Mouse (Mus musculus) stomach, embryonic 16.5 days (tissue): ENCODE results near the gene Gpbar1. TPM values are rescaled to one million over a fixed set of nuclear protein-coding genes. Genes with fewer than 3 reads are reported as not detected.

Source experiments
- ATAC-seq: fragments of 200-750 bp; cut with Nextera tagmentation; 2 replicates; pipeline ENCODE4 v1.8.0; 2017; ENCODE audit warnings: moderate number of reproducible peaks, moderate TSS enrichment; ENCODE audit not compliant: insufficient read depth, low FRiP score
- H3K27ac ChIP-seq: fragments of 300-500 bp; sonication (generic); 2 replicates; pipeline ENCODE4 v1.5.1; 2014; ENCODE audit warnings: low read length
- H3K27me3 ChIP-seq: fragments of 300-500 bp; sonication (generic); 2 replicates; pipeline ENCODE4 v1.6.1; 2014; ENCODE audit warnings: low read length, control low read depth, mixed read lengths; ENCODE audit not compliant: control insufficient read depth, insufficient read depth
- H3K36me3 ChIP-seq: fragments of 300-500 bp; sonication (generic); 2 replicates; pipeline ENCODE4 v1.6.1; 2014; ENCODE audit warnings: low read length; ENCODE audit not compliant: control insufficient read depth, insufficient read depth
- H3K4me1 ChIP-seq: fragments of 300-500 bp; sonication (generic); 2 replicates; pipeline ENCODE4 v1.6.1; 2014; ENCODE audit warnings: low read length, control low read depth, mixed read lengths; ENCODE audit not compliant: control insufficient read depth, insufficient read depth
- H3K4me2 ChIP-seq: fragments of 300-500 bp; sonication (generic); 2 replicates; pipeline ENCODE4 v1.6.1; 2014; ENCODE audit warnings: low read depth, low read length, mixed read lengths
- H3K4me3 ChIP-seq: fragments of 300-500 bp; sonication (generic); replicated peaks from 2 replicates; pipeline ENCODE4 v1.5.1; 2014; ENCODE audit warnings: mild to moderate bottlenecking, low read length
- H3K9ac ChIP-seq: fragments of 300-500 bp; sonication (generic); 2 replicates; pipeline ENCODE4 v1.6.1; 2014; ENCODE audit warnings: low read length
- H3K9me3 ChIP-seq: fragments of 300-500 bp; sonication (generic); replicated peaks from 2 replicates; pipeline ENCODE4 v1.6.1; 2016; ENCODE audit warnings: low read length, control low read depth; ENCODE audit not compliant: control insufficient read depth
- WGBS: fragments of 180-500 bp; shearing (Covaris S2); extraction: QIAGEN DNeasy Blood & Tissue Kit; methylation state at CpG from one replicate; pipeline ENCODE4 v1.1.7; 2014; 5-methylcytosine and 5-hydroxymethylcytosine counted together
- polyA plus RNA-seq: library from polyadenylated mRNA; unstranded; fragments of >200 nt; fragmentation: Nextera tagmentation; extraction: Ambion mirVana; gene quantifications from 2 replicates; pipeline ENCODE4 v1.2.1, GENCODE M21; 2015

The Gpbar1 gene
- 1.0 and 1.2 TPM in 2 replicates for polyA plus RNA-seq

- Histone ChIP-seq H3K36me3 (peaks cover 20% of the 10 kb centered on the region), H3K27ac (no peak within 1 kb of the TSS), H3K9me3 (no peaks in the 10 kb centered on the region), H3K4me2 (no peak within 1 kb of the TSS), H3K27me3 (no peaks in the 10 kb centered on the region), H3K4me3 (no peak within 1 kb of the TSS), H3K9ac (no peak within 1 kb of the TSS), H3K4me1 (peaks cover 25% of the 10 kb centered on the region)
- no peak for ATAC-seq
- 91% methylated on average over 10 of the region's 10 CpGs for WGBS
These were observed at the start of gene Gpbar1 for GRCm38 (mm10) chr1:74278538-74278937. Gene Gpbar1, plus strand, starts transcription at chr1:74278550.

DNA sequence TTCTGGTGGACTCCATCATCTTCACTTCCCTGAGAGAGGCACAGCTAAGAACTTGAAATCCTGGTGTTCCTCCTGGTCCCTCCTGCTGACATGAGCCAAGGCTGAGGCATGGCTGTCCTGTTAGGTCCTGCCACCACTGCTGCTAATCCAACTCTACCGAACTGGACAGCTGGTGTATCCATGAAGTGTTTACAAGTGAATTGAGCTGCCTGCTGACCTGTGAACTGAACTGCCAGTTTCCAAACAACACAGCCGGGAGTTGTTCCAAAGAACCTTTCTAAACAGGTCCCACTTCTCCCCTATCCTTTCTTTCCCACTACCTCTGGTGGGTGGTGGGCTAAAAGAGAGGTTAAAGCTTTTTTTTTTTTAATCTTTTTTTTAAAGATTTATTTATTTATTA, 48.4 kb upstream of the Gpbar1 start:
- H3K4me1 ChIP-seq = no peaks in the 10 kb centered on the region
- 34% methylated on average over 2 of the region's 2 CpGs for WGBS
- H3K27me3 ChIP-seq = no peaks in the 10 kb centered on the region
- H3K9me3 ChIP-seq = no peaks in the 10 kb centered on the region
- no peaks in the 10 kb centered on the region for H3K36me3 ChIP-seq
- no peak overlapping the region for H3K4me3 ChIP-seq
- no peak overlapping the region for H3K9ac ChIP-seq
- H3K27ac ChIP-seq = no peak overlapping the region
- H3K4me2 ChIP-seq = no peak overlapping the region
- no peak for ATAC-seq

GRCm38 (mm10) chr1:74230992-74231391, 47.4 kb upstream of the Gpbar1 start:
- Histone ChIP-seq H3K27ac (no peak overlapping the region), H3K4me3 (no peak overlapping the region), H3K27me3 (no peaks in the 10 kb centered on the region), H3K4me1 (no peaks in the 10 kb centered on the region), H3K9ac (no peak overlapping the region), H3K4me2 (no peak overlapping the region), H3K9me3 (no peaks in the 10 kb centered on the region), H3K36me3 (no peaks in the 10 kb centered on the region)
- ATAC-seq = no peak
- WGBS = no CpG with 5 or more reads among the region's 1 CpGs

DNA sequence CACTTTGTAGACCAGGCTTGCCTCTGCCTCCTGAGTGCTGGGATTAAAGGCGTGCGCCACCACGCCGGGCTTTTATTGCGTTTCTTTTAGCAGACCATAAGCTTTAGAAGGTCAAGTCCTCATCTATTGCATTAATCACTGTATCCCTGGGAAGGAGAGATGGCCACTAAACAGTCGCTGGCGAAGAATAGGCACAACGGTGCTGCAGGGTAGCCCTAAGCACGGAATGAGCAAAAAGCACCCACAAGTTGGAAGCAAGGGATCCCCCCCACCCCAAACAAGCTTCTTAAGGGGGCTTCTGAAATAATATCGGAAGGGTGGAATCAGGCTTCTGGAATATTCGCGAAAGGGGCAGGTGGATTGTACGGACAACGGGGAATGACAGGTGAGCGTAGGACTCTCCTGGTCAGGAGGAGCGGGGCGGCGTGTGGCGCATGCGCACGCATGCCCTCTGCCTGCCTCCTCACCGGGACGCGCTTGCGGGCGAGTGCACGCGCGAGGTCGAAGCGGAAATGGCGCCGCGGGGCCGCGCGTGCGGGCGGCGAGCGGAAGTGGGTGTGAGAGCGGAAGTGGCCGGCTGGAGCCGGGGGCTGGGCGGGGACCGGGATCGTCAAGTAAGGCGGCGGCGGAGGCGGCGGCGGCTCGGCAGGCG, 42.3 kb upstream of the Gpbar1 start, which contains the start of gene Arpc2:
Gene Arpc2, plus strand, starts transcription at position 147 of the 652 bp plus-strand sequence.
- Histone ChIP-seq H3K4me3 (peak within 1 kb of the TSS; percentile 85), H3K27me3 (no peaks in the 10 kb centered on the region), H3K4me1 (peaks cover 35% of the 10 kb centered on the region), H3K36me3 (no peaks in the 10 kb centered on the region), H3K4me2 (peak within 1 kb of the TSS; percentile 87), H3K9me3 (no peaks in the 10 kb centered on the region), H3K9ac (peak within 1 kb of the TSS; percentile 96), H3K27ac (peak within 1 kb of the TSS; percentile 96)
- peak; percentile 93 for ATAC-seq
- WGBS = 1% methylated on average over 55 of the region's 55 CpGs

DNA sequence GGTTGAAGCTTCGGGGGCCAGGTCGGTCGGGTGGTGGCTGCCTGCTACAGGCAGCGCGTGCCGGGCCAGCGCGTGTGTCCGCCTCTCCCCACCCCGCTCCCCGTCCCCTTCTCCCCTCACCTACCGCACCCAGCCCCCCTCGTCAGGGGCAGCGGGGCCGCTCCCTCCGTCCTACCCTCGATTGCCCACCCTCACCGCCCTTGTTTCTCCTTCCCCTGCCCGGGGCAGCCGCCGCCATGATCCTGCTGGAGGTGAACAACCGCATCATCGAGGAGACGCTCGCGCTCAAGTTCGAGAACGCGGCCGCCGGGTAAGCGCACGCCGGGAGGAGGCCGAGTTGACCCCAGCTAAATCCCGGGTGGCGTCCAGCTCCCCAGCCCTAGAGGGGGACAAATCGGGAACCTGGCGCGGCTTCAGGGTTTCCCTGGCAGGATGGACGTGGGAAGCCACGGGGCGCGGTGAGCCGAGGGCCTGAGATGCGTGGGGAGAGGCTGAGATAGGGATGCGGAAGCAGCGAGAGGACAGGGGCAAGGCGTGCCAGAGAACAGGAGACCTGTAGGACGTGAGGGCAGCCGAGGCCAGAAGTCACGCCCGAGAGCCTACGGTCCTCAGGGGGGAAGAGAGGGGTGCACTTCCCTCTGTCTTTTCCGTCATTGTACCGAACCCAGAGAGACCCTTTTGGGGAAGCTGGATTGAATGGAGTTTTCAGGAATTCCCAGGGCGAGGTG, 41.6 kb upstream of the Gpbar1 start:
- ATAC-seq = peak; percentile 46
- under 1% methylated on average over 57 of the region's 57 CpGs for WGBS
- peak overlapping the region; percentile 85 for H3K4me3 ChIP-seq
- peak overlapping the region; percentile 96 for H3K9ac ChIP-seq
- H3K36me3 ChIP-seq = no peaks in the 10 kb centered on the region
- H3K27ac ChIP-seq = peak overlapping the region; percentile 96
- no peaks in the 10 kb centered on the region for H3K27me3 ChIP-seq
- peaks cover 39% of the 10 kb centered on the region for H3K4me1 ChIP-seq
- H3K4me2 ChIP-seq = peak overlapping the region; percentile 87
- no peaks in the 10 kb centered on the region for H3K9me3 ChIP-seq

DNA sequence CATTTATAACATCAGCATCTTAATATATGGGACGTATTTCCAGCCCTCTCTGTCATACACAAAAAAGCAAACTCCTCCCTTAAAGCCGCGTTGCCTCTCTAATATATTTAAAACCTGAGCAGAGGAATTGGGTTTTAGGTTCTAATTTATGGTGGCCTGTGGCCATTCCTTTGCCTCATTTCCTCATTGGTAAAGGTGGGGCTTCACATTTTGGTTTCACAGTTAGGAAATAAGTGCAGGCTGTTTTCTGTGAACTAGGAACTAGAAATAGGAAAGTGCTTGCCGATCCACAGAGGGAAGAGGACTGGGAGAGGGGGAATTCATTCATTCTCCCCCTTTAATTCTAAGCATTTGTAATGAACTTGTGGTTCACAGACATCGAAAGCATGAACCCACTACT, 40.7 kb upstream of the Gpbar1 start:
- WGBS = 16% methylated on average over 5 of the region's 5 CpGs
- Histone ChIP-seq H3K4me1 (peaks cover 41% of the 10 kb centered on the region), H3K4me3 (peak overlapping the region; percentile 85), H3K9me3 (no peaks in the 10 kb centered on the region), H3K9ac (peak overlapping the region; percentile 96), H3K27me3 (no peaks in the 10 kb centered on the region), H3K27ac (peak overlapping the region; percentile 96), H3K36me3 (no peaks in the 10 kb centered on the region), H3K4me2 (peak overlapping the region; percentile 87)
- ATAC-seq = no peak

DNA sequence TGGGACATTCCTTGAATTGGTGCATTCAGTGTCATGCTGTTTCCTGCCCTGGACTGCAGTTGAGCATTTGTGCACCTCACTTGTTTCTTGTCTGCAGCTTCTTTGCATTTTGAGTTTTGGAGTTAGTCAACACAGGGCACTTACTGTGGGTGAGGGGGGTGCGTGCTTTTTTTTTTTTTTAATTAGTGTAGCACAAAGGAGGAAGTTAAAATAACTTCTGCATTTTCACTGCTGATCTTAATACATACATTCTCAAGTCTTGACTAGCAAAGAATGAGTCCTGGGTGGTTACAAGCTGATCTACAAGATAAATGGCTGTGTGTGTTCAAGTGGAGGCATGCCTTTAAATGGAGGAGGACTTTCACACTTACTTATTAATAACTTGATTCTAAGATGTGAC, 40.2 kb upstream of the Gpbar1 start:
- peak overlapping the region; percentile 85 for H3K4me3 ChIP-seq
- peak overlapping the region; percentile 87 for H3K4me2 ChIP-seq
- H3K9ac ChIP-seq = peak overlapping the region; percentile 96
- H3K27ac ChIP-seq = peak overlapping the region; percentile 96
- no peaks in the 10 kb centered on the region for H3K36me3 ChIP-seq
- H3K4me1 ChIP-seq = peaks cover 42% of the 10 kb centered on the region
- no peaks in the 10 kb centered on the region for H3K9me3 ChIP-seq
- WGBS = 54% methylated on average over 1 of the region's 1 CpGs
- no peaks in the 10 kb centered on the region for H3K27me3 ChIP-seq
- ATAC-seq = no peak

DNA sequence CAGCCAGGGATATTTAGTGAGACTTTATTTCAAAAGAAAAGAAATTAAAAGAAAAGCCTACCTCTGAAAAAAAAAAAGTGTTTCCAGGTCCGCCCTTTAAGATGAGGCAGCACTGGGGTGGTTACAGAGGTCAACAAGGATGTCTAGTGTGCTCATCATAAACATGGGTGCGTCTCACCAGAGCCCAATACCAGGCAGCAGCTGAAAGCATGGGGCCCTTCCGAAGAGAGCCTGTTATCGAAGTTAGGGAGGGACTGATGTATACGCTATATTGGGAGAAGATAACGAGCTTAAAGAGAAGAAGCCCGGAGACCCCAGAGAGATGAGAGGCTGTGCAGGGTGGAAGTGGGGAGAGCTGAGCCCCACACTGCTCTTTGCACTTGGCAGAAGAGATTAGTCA, 39.2 kb upstream of the Gpbar1 start:
- Histone ChIP-seq H3K27me3 (no peaks in the 10 kb centered on the region), H3K9ac (peak overlapping the region; percentile 56), H3K36me3 (no peaks in the 10 kb centered on the region), H3K4me1 (peaks cover 49% of the 10 kb centered on the region), H3K27ac (peak overlapping the region; percentile 91), H3K9me3 (no peaks in the 10 kb centered on the region), H3K4me2 (peak overlapping the region; percentile 87), H3K4me3 (peak overlapping the region; percentile 85)
- WGBS = 38% methylated on average over 7 of the region's 7 CpGs
- ATAC-seq = no peak

- H3K4me3 ChIP-seq = peak overlapping the region; percentile 85
- peaks cover 49% of the 10 kb centered on the region for H3K4me1 ChIP-seq
- peak overlapping the region; percentile 91 for H3K27ac ChIP-seq
- WGBS = 40% methylated on average over 11 of the region's 11 CpGs
- no peaks in the 10 kb centered on the region for H3K36me3 ChIP-seq
- peak overlapping the region; percentile 87 for H3K4me2 ChIP-seq
- H3K9me3 ChIP-seq = no peaks in the 10 kb centered on the region
- no peak for ATAC-seq
- peak overlapping the region; percentile 56 for H3K9ac ChIP-seq
- no peaks in the 10 kb centered on the region for H3K27me3 ChIP-seq
These were observed 38.7 kb upstream of the Gpbar1 start for GRCm38 (mm10) chr1:74239618-74240017.
